Mouse (Mus musculus) bone marrow macrophage, adult 2 months (primary cell): ENCODE measurements around the gene Mcf2. TPM values are rescaled to one million over a fixed set of nuclear protein-coding genes. Genes with fewer than 3 reads are reported as not detected.

Experiments
- H3K27ac ChIP-seq: 2 replicates; pipeline ENCODE4 v1.5.1; 2012; ENCODE audit warnings: low read depth, low read length; ENCODE audit not compliant: insufficient read depth
- H3K4me1 ChIP-seq: 2 replicates; pipeline ENCODE4 v1.6.1; 2012; ENCODE audit warnings: low read length; ENCODE audit not compliant: control insufficient read depth, insufficient read depth
- H3K4me3 ChIP-seq: 2 replicates; pipeline ENCODE4 v1.5.1; 2012; ENCODE audit warnings: mild to moderate bottlenecking, low read length, moderate library complexity; ENCODE audit not compliant: insufficient read depth
- CTCF ChIP-seq: IDR thresholded peaks from 2 replicates; pipeline ENCODE4 v1.5.1; 2012; ENCODE audit warnings: low read depth, mild to moderate bottlenecking, low read length, moderate library complexity
- POLR2A ChIP-seq: IDR thresholded peaks from 2 replicates; pipeline ENCODE4 v1.6.1; 2012; ENCODE audit warnings: mild to moderate bottlenecking, low read depth, low read length, borderline replicate concordance
- polyA plus RNA-seq: library from polyadenylated mRNA; stranded (reverse); fragments of >200 nt; gene quantifications from 2 replicates; pipeline ENCODE4 v1.2.4, GENCODE M21; 2012; ENCODE audit not compliant: missing spikeins, insufficient read depth, insufficient read length

The Mcf2 gene
- polyA plus RNA-seq: not detected in 2 replicates

DNA sequence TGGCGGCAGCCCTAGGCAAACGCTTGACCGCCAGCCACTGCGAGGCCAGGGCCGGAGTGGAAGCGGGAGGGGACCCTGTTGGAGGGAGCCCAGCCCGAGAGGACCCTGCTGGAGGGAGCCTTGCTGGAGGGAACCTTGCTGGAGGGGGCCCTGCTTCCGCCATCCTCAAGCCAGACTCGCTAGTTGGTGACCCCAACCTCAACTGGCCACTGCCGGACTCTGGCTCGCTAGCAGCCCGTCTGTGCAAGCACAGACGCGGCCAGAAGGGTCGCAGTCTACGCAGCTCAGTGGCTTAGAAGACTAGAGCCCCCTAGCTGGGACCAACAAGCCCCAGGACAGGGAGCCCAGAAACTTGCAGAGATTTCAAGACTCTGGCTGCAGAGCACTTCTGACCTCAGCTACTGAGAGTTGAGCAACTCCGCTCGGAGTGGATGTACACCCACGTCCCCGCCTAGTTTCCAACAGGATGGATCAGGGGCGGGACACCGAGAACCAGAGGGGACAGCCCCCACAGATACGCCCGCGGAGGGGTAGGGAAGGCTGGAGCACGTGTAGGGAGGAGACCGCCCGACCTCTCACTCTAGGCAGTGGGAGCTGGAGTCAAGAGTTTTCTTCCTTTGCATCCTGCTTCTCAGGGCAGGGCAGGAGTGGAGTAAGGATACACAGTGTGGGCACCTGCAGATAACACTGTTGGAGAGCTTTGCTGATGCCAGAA is at the start of gene Mcf2:
Gene Mcf2, minus strand, starts transcription at position 346 of the 715 bp plus-strand sequence.
- peak within 1 kb of the TSS; percentile 36 for H3K4me3 ChIP-seq
- H3K4me1 ChIP-seq: no peaks in the 10 kb centered on the region
- TF ChIP-seq POLR2A: no peak
- no peak for TF ChIP-seq CTCF
- H3K27ac ChIP-seq: no peak within 1 kb of the TSS

DNA sequence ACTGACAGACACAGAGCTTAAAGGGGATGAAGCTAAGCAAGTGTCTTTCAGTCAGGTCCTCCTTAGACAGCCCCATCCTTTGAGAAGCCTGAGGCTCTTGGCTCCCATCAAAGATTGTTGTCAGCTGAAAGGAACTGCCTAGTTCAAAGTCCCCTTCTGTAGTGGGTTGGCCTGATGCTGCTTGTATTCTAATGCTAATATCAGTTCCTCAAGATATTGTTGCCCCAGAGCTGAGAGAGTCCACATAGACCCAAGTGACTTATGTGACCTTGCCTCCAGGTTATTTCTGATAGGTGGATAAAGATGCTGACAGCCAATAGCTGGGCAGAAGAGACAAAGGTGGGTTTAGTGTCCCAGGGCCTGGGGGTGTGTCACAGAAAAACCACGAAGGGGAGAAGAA is 8.8 kb upstream of the Mcf2 start:
- TF ChIP-seq POLR2A (no peak), CTCF (no peak)
- no peak overlapping the region for H3K27ac ChIP-seq
- H3K4me1 ChIP-seq: no peaks in the 10 kb centered on the region
- no peak overlapping the region for H3K4me3 ChIP-seq

DNA sequence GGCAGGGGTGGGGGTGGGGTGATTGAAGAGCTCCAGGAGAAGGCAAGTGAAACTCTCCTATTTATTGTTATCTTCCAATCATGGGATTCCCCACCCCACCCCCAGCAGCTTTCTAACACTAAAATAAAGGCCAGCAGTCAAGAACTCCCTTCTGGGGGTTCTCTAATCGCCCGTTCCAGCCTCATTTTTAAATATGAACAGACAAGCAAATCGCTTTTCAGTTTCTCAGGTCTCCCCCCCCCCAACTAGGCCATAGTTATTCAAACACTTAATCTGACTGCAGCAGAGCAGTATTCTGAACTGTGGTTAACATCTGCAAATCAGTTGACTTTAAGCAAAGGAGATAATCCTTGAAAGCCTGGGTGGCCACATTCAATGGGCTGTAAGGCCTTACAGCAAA is 3.7 kb upstream of the Mcf2 start:
- H3K4me3 ChIP-seq: no peak overlapping the region
- no peaks in the 10 kb centered on the region for H3K4me1 ChIP-seq
- no peak overlapping the region for H3K27ac ChIP-seq
- TF ChIP-seq POLR2A (no peak), CTCF (no peak)

DNA sequence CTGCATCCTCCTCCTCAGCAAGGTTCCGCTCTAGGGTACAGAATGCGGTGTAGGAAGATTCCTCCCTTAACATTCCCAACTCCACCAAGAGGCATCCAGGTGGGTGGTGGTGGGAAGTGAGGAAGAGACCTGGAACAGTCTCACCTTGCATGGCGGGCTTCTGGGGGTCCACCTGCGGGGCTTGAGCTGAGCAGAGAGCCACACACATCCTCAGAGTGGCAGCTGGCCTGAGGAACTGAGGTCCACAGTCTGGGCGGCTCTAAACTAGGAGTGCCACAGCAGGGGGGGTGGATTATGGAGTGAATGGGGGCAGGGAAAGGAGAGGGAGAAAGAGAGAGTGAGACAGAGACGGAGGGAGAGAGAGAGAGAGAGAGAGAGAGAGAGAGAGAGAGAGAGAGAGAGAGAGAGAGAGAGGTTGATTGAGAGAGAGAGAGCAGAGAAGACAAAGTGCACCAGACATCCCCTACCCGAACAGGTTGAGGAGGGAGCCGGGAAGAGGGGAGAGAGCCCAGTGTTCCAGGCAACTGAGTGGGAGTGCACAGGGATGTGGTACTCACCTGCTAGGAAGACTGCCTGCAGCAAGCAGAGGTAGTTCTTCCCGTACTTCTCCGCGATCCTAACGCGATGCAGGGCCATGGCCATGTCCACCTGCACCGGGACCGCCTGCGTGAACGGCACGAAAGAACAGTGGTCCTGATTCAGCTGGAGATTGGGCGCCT is 705 bp downstream of the Mcf2 start:
- Histone ChIP-seq H3K4me3 (peak overlapping the region; percentile 36), H3K27ac (no peak overlapping the region), H3K4me1 (no peaks in the 10 kb centered on the region)
- TF ChIP-seq POLR2A (no peak), CTCF (no peak)

DNA sequence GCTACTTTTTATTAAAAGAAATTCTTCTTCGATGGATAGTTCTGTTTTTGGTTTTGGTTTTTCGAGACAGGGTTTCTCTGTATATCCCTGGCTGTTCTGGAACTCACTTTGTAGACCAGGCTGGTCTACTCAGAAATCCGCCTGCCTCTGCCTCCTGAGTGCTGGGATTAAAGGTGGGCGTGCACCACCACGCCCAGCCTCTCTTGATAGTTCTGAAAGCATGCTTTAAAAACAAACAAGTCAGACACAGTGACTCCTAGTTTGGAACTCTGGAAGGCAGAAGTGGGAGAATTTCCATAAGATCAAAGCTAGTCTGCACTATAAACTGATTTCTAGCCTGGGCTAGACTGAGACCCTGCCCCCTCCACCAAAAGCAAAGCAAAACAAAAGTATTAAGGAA is 8.8 kb downstream of the Mcf2 start:
- Histone ChIP-seq H3K4me3 (no peak overlapping the region), H3K4me1 (no peaks in the 10 kb centered on the region), H3K27ac (no peak overlapping the region)
- TF ChIP-seq POLR2A (no peak), CTCF (no peak)

DNA sequence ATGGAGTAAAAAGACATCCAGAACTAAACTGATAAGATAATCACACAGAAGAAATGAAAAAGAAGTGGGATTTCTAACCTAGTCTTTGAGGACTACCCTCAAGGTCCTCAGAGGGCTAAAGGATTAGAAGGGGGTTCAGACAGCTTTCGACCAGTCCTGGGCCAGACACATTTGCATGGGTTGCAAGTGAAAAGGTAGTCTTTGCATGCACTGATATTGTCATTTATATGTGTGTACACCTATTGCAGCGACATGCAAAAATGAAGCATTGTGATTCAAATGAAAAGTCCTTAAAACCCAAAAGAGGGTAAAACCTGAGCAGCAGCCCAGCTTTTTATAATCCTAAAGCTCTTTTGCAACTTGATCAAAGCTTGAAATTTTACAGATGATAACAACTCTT is 9.4 kb downstream of the Mcf2 start:
- no peaks in the 10 kb centered on the region for H3K4me1 ChIP-seq
- no peak overlapping the region for H3K27ac ChIP-seq
- no peak for TF ChIP-seq CTCF
- no peak for TF ChIP-seq POLR2A
- no peak overlapping the region for H3K4me3 ChIP-seq

DNA sequence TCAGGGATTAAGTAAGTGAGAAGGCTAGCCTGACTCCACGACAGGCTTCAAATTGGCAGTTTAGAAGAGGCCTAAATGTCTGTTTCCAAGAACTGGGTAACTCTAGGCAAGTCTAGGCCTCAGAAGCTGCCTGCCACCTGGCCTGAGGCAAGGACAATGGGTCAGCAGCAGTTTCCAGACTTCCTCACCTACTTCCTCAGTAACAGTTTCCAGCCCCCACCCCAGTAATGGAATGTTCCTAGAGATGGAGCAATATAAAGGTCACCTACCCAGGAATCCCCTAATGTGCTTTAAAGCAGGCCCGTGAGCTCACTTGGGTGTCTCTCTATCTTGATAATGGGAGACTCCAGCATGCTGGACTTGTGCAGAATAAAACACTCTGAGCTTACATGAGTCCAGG is 10.1 kb downstream of the Mcf2 start:
- TF ChIP-seq POLR2A (no peak), CTCF (no peak)
- Histone ChIP-seq H3K27ac (no peak overlapping the region), H3K4me3 (no peak overlapping the region), H3K4me1 (no peaks in the 10 kb centered on the region)

DNA sequence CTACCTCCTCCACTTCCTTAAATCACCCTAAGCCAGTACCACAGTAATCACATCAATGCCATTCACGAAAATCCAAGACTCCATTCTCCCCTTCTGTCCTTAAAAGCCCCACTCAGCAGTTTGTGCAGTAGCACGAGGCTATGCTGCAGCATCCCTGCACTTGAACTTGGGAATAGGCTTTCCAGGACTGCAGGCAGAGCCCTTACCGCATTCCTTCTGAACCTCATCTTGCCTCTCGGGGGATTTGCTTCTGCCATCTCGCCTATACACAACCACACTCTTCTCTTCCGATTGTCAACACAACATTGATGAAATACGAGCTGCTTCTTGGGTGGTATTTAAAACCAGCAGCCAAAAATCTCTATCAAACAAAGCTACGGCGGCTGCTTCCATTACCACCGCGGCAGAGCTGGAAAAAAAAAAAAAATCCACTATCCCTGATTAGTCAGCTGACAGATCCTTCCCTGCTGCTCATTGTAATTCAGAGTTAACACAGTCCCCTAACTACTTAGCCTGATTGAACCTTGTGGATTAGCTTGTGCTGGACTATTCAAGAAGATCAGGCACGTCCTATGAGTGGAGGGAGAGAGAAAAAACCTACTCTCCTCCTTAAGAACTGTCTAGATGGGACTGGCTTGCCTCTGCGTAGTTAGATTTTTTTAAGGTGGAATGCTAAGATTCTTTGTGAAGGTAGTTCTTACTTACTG is 31.5 kb downstream of the Mcf2 start:
- Histone ChIP-seq H3K27ac (no peak overlapping the region), H3K4me3 (no peak overlapping the region), H3K4me1 (no peaks in the 10 kb centered on the region)
- TF ChIP-seq POLR2A: no peak
- no peak for TF ChIP-seq CTCF

DNA sequence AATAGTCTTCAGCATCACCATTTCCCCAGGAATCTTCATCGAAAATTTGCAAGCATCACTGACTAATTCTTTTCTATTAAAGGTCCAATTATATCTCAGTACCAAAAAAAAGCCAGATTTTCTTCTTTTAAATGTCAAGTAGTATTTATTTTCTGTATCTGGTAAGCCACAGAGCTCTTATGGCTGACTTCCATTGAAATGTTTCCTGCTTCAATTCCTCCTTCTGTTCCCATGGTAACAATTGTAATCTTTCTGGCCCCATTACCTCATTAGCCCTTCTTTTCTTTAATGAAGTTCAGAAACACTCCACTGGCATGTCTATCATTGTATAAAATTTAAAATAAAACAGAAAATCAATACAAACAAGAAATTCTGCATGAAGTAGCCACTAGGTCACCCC is 103.5 kb downstream of the Mcf2 start:
- no peaks in the 10 kb centered on the region for H3K4me1 ChIP-seq
- no peak overlapping the region for H3K27ac ChIP-seq
- H3K4me3 ChIP-seq: no peak overlapping the region
- no peak for TF ChIP-seq CTCF

DNA sequence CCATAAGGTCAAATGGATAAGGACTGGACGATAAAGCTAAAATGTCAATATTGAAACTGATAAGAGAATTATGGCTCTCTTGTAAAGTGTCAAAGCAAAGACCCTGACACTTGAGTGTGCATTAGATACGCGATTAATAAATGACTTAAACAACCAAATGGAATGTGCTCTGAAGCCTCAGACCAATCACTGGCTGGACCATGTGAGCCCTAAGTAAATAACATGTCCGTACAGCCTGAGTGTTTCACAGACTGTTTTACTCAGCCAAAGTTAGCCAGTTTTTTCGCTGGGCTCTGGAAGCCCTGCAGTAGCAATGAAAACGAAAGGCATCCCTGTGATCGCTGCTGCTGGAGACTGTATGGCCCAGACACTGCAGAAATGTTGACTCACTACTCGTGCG is 123.7 kb downstream of the Mcf2 start:
- Histone ChIP-seq H3K4me1 (no peaks in the 10 kb centered on the region), H3K27ac (no peak overlapping the region), H3K4me3 (no peak overlapping the region)
- TF ChIP-seq CTCF: no peak
- no peak for TF ChIP-seq POLR2A
